Mouse (Mus musculus) intestine, postnatal 0 days (tissue): ENCODE measurements at regions not wholly inside any gene's neighbourhood (a gene's known extent, or its start where the extent isn't known, plus 50 kb on each side); places are given as distances from the start of the nearest gene placed in this dataset.
A peak's percentile ranks its signal among the peaks of the same experiment; 100 is the strongest.

ENCODE experiments used
- ATAC-seq: fragments of 200-750 bp; cut with Nextera tagmentation; 2 replicates; pipeline ENCODE4 v1.8.0; 2017; ENCODE audit warnings: mild to moderate bottlenecking, moderate TSS enrichment, moderate library complexity
- H3K27ac ChIP-seq: fragments of 300-500 bp; sonication (generic); 2 replicates; pipeline ENCODE4 v1.5.1; 2014; ENCODE audit warnings: mild to moderate bottlenecking, low read depth, low read length, moderate library complexity
- H3K27me3 ChIP-seq: fragments of 300-500 bp; sonication (generic); replicated peaks from 2 replicates; pipeline ENCODE4 v1.6.1; 2014; ENCODE audit warnings: low read length, mixed read lengths; ENCODE audit not compliant: control insufficient read depth, insufficient read depth
- H3K36me3 ChIP-seq: fragments of 300-500 bp; sonication (generic); 2 replicates; pipeline ENCODE4 v1.6.1; 2014; ENCODE audit warnings: mild to moderate bottlenecking, moderate library complexity; ENCODE audit not compliant: control insufficient read depth, insufficient read depth
- H3K4me1 ChIP-seq: fragments of 300-500 bp; sonication (generic); replicated peaks from 2 replicates; pipeline ENCODE4 v1.6.1; 2014; ENCODE audit warnings: antibody characterized with exemption, low read length, mixed read lengths; ENCODE audit not compliant: control insufficient read depth, insufficient read depth
- H3K4me2 ChIP-seq: fragments of 300-500 bp; sonication (generic); replicated peaks from 2 replicates; pipeline ENCODE4 v1.6.1; 2014; ENCODE audit warnings: low read depth, mild to moderate bottlenecking, moderate library complexity
- H3K4me3 ChIP-seq: fragments of 300-500 bp; sonication (generic); 2 replicates; pipeline ENCODE4 v1.5.1; 2014; ENCODE audit warnings: low read depth, low read length
- H3K9ac ChIP-seq: fragments of 300-500 bp; sonication (generic); 2 replicates; pipeline ENCODE4 v1.6.1; 2014; ENCODE audit warnings: mild to moderate bottlenecking, low read depth, low read length
- H3K9me3 ChIP-seq: fragments of 300-500 bp; sonication (generic); 2 replicates; pipeline ENCODE4 v1.6.1; 2016; ENCODE audit warnings: mixed run types; ENCODE audit not compliant: control insufficient read depth
- CTCF ChIP-seq: sonication (generic); IDR thresholded peaks from 2 replicates; pipeline ENCODE4 v1.5.1; 2016; ENCODE audit warnings: low read depth, mild to moderate bottlenecking, control low read depth, antibody characterized with exemption, moderate library complexity
- WGBS: fragments of 180-500 bp; shearing (Covaris S2); extraction: QIAGEN DNeasy Blood & Tissue Kit; methylation state at CpG from one replicate; pipeline ENCODE4 v1.1.7; 2014; 5-methylcytosine and 5-hydroxymethylcytosine counted together

DNA sequence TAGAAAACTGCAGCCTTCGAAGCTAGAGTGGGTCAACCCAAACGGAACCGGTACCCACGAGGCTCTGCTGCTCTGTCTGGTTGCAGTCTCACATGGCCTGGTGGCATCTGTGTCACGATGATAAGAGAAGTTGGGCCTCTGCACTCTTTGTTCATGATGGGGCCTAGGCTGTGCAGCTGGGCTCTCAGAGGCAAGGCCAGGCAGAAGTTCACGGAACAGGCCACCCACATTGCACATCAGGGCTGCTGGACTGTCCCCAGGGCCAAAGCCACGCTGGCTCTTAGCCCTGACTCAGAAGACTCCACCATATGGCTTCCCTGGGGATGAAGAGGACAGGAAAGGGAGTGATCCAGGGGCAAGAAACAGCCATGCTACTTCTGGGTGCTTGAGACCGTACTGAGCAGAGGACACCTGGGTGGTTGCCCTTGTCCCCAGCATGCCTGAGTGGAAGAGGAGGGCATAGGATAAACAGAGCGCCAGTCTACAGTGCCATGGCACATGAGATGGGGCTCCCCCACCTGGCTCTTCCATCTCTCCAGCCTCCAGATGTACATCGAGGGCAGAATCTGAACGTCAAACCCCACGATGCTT lies 274.1 kb downstream of the Sox9 start:
- peaks cover 21% of the 10 kb centered on the region for H3K4me1 ChIP-seq
- no peaks in the 10 kb centered on the region for H3K27me3 ChIP-seq
- 44% methylated on average over 12 of the region's 12 CpGs for WGBS
- H3K4me2 ChIP-seq: no peak overlapping the region
- ATAC-seq: no peak
- H3K9me3 ChIP-seq: no peaks in the 10 kb centered on the region
- H3K9ac ChIP-seq: no peak overlapping the region
- H3K4me3 ChIP-seq: no peak overlapping the region
- H3K36me3 ChIP-seq: no peaks in the 10 kb centered on the region
- H3K27ac ChIP-seq: no peak overlapping the region
- no peak for TF ChIP-seq CTCF

DNA sequence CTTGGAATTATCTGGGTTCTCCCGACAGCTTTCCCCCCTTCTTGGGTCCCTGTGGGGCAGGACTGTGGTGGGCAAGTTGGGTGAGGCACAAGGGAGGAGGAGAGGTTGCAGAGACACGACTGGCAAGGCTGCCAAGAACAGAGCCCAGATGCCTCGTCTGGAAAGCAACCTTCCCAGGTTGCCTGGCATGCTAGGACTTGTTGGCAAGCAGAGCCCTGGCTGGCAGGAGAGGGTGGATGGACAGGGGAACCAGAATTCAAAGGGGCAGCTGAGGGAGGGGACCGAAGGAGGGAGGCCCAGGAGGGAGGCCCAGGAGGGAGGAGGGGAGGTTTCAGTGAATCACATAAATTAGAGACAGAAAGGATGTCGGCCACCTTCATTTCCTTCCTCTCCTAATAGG lies 274.8 kb downstream of the Sox9 start:
- H3K4me3 ChIP-seq: no peak overlapping the region
- H3K4me1 ChIP-seq: peaks cover 20% of the 10 kb centered on the region
- H3K9me3 ChIP-seq: no peaks in the 10 kb centered on the region
- no peak overlapping the region for H3K4me2 ChIP-seq
- ATAC-seq: no peak
- H3K27ac ChIP-seq: no peak overlapping the region
- H3K36me3 ChIP-seq: no peaks in the 10 kb centered on the region
- no peaks in the 10 kb centered on the region for H3K27me3 ChIP-seq
- WGBS: 18% methylated on average over 5 of the region's 5 CpGs
- 0 out of 2 replicates have a peak overlapping the region, but pooled peaks have one; percentile 3 for H3K9ac ChIP-seq
- TF ChIP-seq CTCF: no peak

DNA sequence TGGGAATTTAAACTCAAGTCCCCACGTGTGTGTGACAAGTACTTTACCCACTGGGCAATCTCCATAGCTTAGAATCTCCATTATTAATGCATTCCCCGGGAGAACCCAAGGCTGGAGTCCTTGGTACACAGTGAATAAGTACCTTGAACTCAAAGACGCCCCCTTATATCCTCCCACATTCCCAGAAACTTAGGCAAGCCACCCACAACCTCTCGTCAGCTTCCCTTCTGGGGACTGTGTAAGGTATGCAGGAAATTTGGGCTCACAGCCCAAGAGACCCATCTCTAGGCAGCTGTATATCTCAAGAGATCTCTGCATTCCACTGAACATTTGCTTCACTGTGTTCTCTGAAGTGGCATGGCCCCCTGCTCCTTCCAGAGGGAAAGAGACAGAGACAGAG lies 288.3 kb downstream of the Sox9 start:
- no peak for ATAC-seq
- Histone ChIP-seq H3K9ac (no peak overlapping the region), H3K27me3 (no peaks in the 10 kb centered on the region), H3K27ac (no peak overlapping the region), H3K36me3 (no peaks in the 10 kb centered on the region), H3K9me3 (no peaks in the 10 kb centered on the region), H3K4me3 (no peak overlapping the region), H3K4me1 (no peaks in the 10 kb centered on the region), H3K4me2 (no peak overlapping the region)
- WGBS: 79% methylated on average over 4 of the region's 4 CpGs
- no peak for TF ChIP-seq CTCF

DNA sequence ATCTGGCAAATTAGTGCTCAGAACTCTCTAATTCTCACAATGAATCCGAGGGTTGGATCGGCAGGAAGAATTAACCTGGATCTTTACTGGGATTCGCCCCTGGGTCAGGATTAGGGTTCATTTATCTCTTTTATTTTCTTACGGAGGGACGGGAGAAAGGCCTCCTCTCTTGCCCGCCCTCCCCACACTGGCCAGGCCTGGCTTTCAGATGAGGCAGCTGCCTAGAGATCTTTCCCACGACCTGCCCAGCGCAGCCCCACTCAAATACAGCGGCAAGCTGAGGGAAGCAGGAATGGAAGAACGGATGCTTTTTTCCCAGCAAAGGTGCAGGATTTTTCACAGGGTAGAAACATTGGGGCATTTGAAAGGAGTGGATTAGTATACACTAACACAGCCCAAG lies 289.9 kb downstream of the Sox9 start:
- Histone ChIP-seq H3K36me3 (no peaks in the 10 kb centered on the region), H3K9ac (no peak overlapping the region), H3K4me1 (no peaks in the 10 kb centered on the region), H3K4me2 (no peak overlapping the region), H3K4me3 (no peak overlapping the region), H3K27me3 (no peaks in the 10 kb centered on the region), H3K9me3 (no peaks in the 10 kb centered on the region), H3K27ac (no peak overlapping the region)
- TF ChIP-seq CTCF: no peak
- 42% methylated on average over 10 of the region's 10 CpGs for WGBS
- ATAC-seq: no peak

DNA sequence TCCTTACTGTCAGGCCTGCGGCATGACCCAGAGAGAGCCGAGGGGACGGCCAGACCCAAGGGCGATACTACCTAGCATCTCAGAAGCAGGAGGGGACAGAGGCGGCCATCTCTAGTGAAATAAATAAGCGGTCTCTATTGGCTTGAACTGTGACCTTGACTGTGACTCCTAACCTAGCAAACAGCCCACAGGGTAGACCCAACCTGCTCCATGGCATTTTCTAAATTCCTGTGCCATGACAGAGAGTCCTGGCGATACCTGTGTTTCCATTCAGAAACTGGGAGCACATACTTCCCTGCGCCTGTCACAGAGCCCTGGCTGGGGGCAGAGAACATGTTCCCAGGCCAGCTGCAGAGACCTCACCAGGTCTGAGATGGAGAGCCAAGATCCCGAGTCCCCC lies 292.3 kb downstream of the Sox9 start:
- 88% methylated on average over 9 of the region's 9 CpGs for WGBS
- Histone ChIP-seq H3K27me3 (no peaks in the 10 kb centered on the region), H3K27ac (no peak overlapping the region), H3K4me2 (no peak overlapping the region), H3K36me3 (no peaks in the 10 kb centered on the region), H3K9me3 (no peaks in the 10 kb centered on the region), H3K4me3 (no peak overlapping the region), H3K4me1 (no peaks in the 10 kb centered on the region), H3K9ac (no peak overlapping the region)
- TF ChIP-seq CTCF: no peak
- no peak for ATAC-seq

DNA sequence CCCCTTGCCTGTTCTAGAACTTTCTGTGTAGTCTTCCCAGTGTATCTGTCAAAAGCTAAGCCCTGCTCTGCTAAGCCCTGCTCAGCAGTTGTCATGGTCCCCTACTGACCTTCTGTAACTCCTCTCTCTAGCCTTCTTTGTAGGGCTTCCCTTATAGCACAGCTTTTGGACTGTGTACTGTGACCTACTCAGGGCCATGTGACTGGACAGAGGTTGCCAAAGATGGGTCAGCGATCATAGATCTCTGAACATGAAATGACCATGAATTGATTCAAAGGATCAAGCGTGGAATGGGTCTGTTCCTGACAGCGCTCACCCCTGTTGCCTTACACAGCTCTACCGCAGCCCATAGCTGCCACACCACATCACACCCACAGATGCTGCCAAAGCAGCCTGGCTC lies 294.3 kb downstream of the Sox9 start:
- Histone ChIP-seq H3K9ac (no peak overlapping the region), H3K9me3 (no peaks in the 10 kb centered on the region), H3K27me3 (no peaks in the 10 kb centered on the region), H3K4me3 (no peak overlapping the region), H3K27ac (no peak overlapping the region), H3K36me3 (no peaks in the 10 kb centered on the region), H3K4me2 (no peak overlapping the region), H3K4me1 (no peaks in the 10 kb centered on the region)
- 97% methylated on average over 4 of the region's 4 CpGs for WGBS
- no peak for ATAC-seq
- TF ChIP-seq CTCF: no peak

DNA sequence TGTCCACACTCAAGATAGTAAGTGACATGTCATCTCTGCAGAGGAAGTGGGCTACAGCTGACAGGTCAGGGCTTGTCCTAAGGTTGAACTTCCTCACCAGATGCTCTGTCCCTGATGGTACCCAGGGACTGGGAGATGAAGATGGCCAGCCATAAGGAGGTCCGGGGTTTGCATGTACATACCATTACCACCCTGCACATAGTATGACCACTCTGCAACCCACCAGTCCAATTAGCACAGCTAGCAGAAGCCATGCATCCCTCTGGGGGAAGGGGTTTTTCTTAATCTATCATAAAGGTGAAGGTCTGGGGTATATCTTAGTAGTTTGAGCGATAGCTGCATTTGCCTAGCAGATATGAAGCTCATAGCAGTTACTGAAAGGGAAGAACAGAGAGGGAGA lies 298.3 kb downstream of the Sox9 start:
- TF ChIP-seq CTCF: no peak
- H3K36me3 ChIP-seq: no peaks in the 10 kb centered on the region
- H3K4me3 ChIP-seq: no peak overlapping the region
- 0 out of 2 replicates have a peak, but pooled peaks cover 3% of the 10 kb centered on the region for H3K4me1 ChIP-seq
- no peak overlapping the region for H3K27ac ChIP-seq
- H3K27me3 ChIP-seq: no peaks in the 10 kb centered on the region
- no peak overlapping the region for H3K9ac ChIP-seq
- ATAC-seq: no peak
- no peaks in the 10 kb centered on the region for H3K9me3 ChIP-seq
- no peak overlapping the region for H3K4me2 ChIP-seq
- 86% methylated on average over 2 of the region's 2 CpGs for WGBS
